Mouse (Mus musculus) midbrain, embryonic 15.5 days (tissue): ENCODE results near the gene Sag. TPM values are rescaled to one million over a fixed set of nuclear protein-coding genes. Genes with fewer than 3 reads are reported as not detected.

ENCODE experiments used
- ATAC-seq: fragments of 200-750 bp; cut with Nextera tagmentation; replicated peaks from 2 replicates; pipeline ENCODE4 v1.8.0; 2017; ENCODE audit warnings: moderate TSS enrichment
- H3K27ac ChIP-seq: fragments of 300-500 bp; sonication (generic); 2 replicates; pipeline ENCODE4 v1.5.1; 2015; ENCODE audit warnings: mild to moderate bottlenecking, inconsistent platforms
- H3K27me3 ChIP-seq: fragments of 300-500 bp; sonication (generic); replicated peaks from 2 replicates; pipeline ENCODE4 v1.6.1; 2015; ENCODE audit warnings: inconsistent platforms
- H3K36me3 ChIP-seq: fragments of 300-500 bp; sonication (generic); replicated peaks from 2 replicates; pipeline ENCODE4 v1.6.1; 2015; ENCODE audit warnings: inconsistent platforms
- H3K4me1 ChIP-seq: fragments of 300-500 bp; sonication (generic); 2 replicates; pipeline ENCODE4 v1.6.1; 2015; ENCODE audit warnings: inconsistent platforms
- H3K4me2 ChIP-seq: fragments of 300-500 bp; sonication (generic); 2 replicates; pipeline ENCODE4 v1.6.1; 2015; ENCODE audit warnings: inconsistent platforms, mild to moderate bottlenecking, moderate library complexity
- H3K4me3 ChIP-seq: fragments of 300-500 bp; sonication (generic); 2 replicates; pipeline ENCODE4 v1.5.1; 2015; ENCODE audit warnings: mild to moderate bottlenecking, inconsistent platforms
- H3K9ac ChIP-seq: fragments of 300-500 bp; sonication (generic); 2 replicates; pipeline ENCODE4 v1.6.1; 2015; ENCODE audit warnings: mild to moderate bottlenecking, inconsistent platforms
- H3K9me3 ChIP-seq: fragments of 300-500 bp; sonication (generic); 2 replicates; pipeline ENCODE4 v1.6.1; 2016; ENCODE audit warnings: inconsistent platforms
- WGBS: fragments of 180-500 bp; shearing (Covaris S2); methylation state at CpG from one replicate; pipeline ENCODE4 v1.1.7; 2015; ENCODE audit warnings: mixed read lengths; 5-methylcytosine and 5-hydroxymethylcytosine counted together
- polyA plus RNA-seq: library from polyadenylated mRNA; unstranded; fragments of >200 nt; fragmentation: Nextera tagmentation; extraction: Ambion mirVana; gene quantifications from 2 replicates; pipeline ENCODE4 v1.2.1, GENCODE M21; 2015

Sag gene
- polyA plus RNA-seq, 1 experiment from 2014 or later: 2.7 TPM

DNA sequence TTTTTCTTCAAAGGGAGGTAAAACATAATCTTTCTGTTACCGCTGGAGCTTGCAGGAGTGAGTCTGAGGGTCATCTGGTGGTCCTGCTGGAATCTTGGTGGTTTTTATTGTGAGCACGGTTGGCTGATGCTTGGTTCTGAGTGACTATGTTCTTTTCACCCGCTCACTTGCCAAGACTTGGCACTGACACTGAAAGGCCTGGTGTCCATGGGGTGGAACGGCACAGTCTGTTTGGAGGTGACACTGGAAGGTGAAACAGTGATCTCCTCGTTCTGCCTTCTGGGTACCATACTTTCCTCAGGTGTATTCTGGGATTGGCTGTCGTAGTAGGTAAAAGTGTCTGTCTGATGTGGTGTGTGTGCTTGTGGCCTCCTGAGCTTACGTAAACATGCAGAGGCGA lies 13.8 kb upstream of the Sag start:
- no peak for ATAC-seq
- WGBS: 90% methylated on average over 8 of the region's 8 CpGs
- Histone ChIP-seq H3K27me3 (no peaks in the 10 kb centered on the region), H3K36me3 (peaks cover 53% of the 10 kb centered on the region), H3K4me3 (no peak overlapping the region), H3K9me3 (no peaks in the 10 kb centered on the region), H3K4me2 (no peak overlapping the region), H3K4me1 (no peaks in the 10 kb centered on the region), H3K9ac (no peak overlapping the region), H3K27ac (no peak overlapping the region)

DNA sequence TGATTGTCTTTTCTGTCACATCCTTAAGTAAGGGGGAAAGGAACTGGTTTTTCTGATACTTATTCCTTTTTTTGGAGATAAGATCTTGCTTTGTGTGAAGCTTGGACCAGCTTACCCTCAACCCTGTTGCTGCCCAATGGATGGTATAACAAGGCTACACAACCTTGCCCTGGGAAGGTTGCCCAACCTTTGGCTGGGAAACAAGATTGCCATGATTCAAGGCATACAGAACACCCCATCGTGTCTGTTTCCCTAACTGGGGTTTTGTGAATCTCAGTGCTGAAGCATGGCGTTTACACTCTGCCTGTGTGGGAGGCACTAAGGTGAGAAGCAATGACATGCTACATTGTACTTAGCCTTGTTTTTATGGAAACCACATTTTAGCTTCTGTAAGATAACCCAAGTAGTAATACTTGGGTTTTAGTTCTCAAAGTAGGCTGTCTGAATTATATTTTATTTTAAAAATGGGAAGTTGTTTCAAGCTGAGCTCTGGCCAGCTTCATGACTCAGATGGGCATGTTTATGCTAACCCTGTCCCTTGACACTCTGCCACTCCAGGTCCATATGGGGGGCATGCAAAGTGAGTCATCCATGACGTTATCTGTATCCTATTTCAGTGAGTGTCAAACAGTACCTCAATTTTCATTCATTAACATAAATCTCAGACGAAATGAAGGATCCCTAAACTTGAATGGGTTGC lies 10.9 kb upstream of the Sag start:
- H3K36me3 ChIP-seq: peaks cover 41% of the 10 kb centered on the region
- 81% methylated on average over 4 of the region's 4 CpGs for WGBS

DNA sequence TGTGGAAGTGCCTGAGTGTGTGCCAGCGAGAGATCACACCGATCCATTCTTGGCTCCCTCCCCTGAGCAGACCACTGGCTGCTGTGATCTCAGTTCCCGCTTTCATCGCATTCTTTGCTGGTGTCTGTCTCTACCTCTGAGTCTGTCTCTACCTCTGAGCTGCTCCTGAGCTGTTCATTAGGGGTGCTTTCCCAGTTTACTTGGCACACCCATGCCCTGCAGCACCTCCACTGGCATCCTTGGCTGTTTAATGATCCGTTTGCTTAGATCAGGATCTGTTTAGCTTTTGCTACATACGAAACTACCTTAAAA lies 10.4 kb upstream of the Sag start:
- no peak overlapping the region for H3K4me2 ChIP-seq
- peaks cover 37% of the 10 kb centered on the region for H3K36me3 ChIP-seq
- H3K4me3 ChIP-seq: no peak overlapping the region
- no peak for ATAC-seq
- H3K9me3 ChIP-seq: no peaks in the 10 kb centered on the region
- 92% methylated on average over 6 of the region's 6 CpGs for WGBS
- no peak overlapping the region for H3K27ac ChIP-seq
- no peaks in the 10 kb centered on the region for H3K4me1 ChIP-seq
- H3K9ac ChIP-seq: no peak overlapping the region
- H3K27me3 ChIP-seq: no peaks in the 10 kb centered on the region

More for the DNA sequence above, 10.9 kb upstream of the Sag start:
- ATAC-seq: no peak
- no peaks in the 10 kb centered on the region for H3K27me3 ChIP-seq
- H3K4me2 ChIP-seq: no peak overlapping the region
- H3K4me3 ChIP-seq: no peak overlapping the region
- no peaks in the 10 kb centered on the region for H3K9me3 ChIP-seq
- no peaks in the 10 kb centered on the region for H3K4me1 ChIP-seq
- no peak overlapping the region for H3K9ac ChIP-seq
- H3K27ac ChIP-seq: no peak overlapping the region

- Histone ChIP-seq H3K36me3 (peaks cover 4% of the 10 kb centered on the region; the same call in 1 of the 2 replicates), H3K9me3 (no peaks in the 10 kb centered on the region), H3K27me3 (no peaks in the 10 kb centered on the region), H3K4me2 (no peak overlapping the region), H3K4me3 (no peak overlapping the region), H3K27ac (no peak overlapping the region), H3K9ac (no peak overlapping the region), H3K4me1 (no peaks in the 10 kb centered on the region)
- WGBS: 100% methylated on average over 1 of the region's 1 CpGs
- no peak for ATAC-seq
Observed at GRCm38 (mm10) chr1:87797702-87798101, 5.8 kb upstream of the Sag start.

DNA sequence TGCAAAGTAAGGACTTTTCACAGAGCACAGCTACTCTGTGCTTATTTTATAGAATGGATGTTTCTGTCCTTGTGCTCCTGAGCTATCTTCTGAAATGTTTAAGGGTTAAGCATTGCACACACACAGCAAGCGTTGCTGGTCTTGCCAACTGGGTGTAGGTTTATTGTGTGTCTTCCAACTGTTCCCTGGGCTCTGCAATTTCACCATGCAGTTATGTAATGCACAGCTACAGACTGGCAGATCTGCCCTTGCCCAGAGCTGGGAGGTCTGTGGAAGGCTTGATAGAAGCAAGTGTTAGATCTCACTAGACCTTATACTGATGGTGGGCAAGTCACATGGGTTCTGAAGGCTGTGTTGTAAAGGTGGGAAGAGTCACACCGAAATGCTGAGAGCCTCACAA lies 5.2 kb upstream of the Sag start:
- 93% methylated on average over 2 of the region's 2 CpGs for WGBS

GRCm38 (mm10) chr1:87807751-87808150 lies 4.3 kb downstream of the Sag start:
- Histone ChIP-seq H3K27me3 (no peaks in the 10 kb centered on the region), H3K4me3 (no peak overlapping the region), H3K9ac (no peak overlapping the region), H3K4me2 (no peak overlapping the region), H3K9me3 (no peaks in the 10 kb centered on the region), H3K36me3 (no peaks in the 10 kb centered on the region), H3K4me1 (no peaks in the 10 kb centered on the region), H3K27ac (no peak overlapping the region)
- 88% methylated on average over 1 of the region's 1 CpGs for WGBS
- ATAC-seq: no peak

More for the DNA sequence above, 5.2 kb upstream of the Sag start:
- no peak overlapping the region for H3K4me3 ChIP-seq
- H3K36me3 ChIP-seq: peaks cover 3% of the 10 kb centered on the region; the same call in 1 of the 2 replicates
- no peaks in the 10 kb centered on the region for H3K4me1 ChIP-seq
- no peak overlapping the region for H3K27ac ChIP-seq
- H3K4me2 ChIP-seq: no peak overlapping the region
- no peaks in the 10 kb centered on the region for H3K27me3 ChIP-seq
- no peaks in the 10 kb centered on the region for H3K9me3 ChIP-seq
- no peak for ATAC-seq
- H3K9ac ChIP-seq: no peak overlapping the region

- H3K4me1 ChIP-seq: no peaks in the 10 kb centered on the region
- no peak overlapping the region for H3K9ac ChIP-seq
- 88% methylated on average over 7 of the region's 7 CpGs for WGBS
- ATAC-seq: no peak
- H3K4me3 ChIP-seq: no peak overlapping the region
- no peak overlapping the region for H3K4me2 ChIP-seq
- no peaks in the 10 kb centered on the region for H3K36me3 ChIP-seq
- H3K9me3 ChIP-seq: no peaks in the 10 kb centered on the region
- H3K27me3 ChIP-seq: no peaks in the 10 kb centered on the region
- no peak overlapping the region for H3K27ac ChIP-seq
Observed at GRCm38 (mm10) chr1:87811391-87811790, 7.9 kb downstream of the Sag start.

DNA sequence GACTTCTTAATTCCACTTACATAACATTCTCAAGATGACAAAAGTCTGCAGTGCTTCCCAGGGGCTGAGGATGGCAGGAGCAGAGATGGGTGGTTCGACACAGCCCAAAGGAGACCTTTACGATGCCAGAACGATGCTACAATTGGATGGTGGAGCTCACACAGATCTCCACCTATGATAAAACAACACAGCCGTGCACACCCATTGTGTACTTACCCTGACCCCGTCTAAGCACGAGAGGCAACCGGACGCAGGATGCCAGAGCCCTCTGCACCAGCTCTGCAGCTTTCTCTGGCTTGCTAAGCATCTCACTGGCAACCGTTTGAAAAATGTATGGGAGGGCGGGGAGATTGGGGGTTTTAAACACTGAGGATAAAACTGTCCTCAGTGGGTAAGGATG lies 8.6 kb downstream of the Sag start:
- no peaks in the 10 kb centered on the region for H3K27me3 ChIP-seq
- H3K27ac ChIP-seq: no peak overlapping the region
- no peak overlapping the region for H3K4me3 ChIP-seq
- no peak for ATAC-seq
- no peak overlapping the region for H3K9ac ChIP-seq
- no peaks in the 10 kb centered on the region for H3K36me3 ChIP-seq
- H3K4me1 ChIP-seq: no peaks in the 10 kb centered on the region
- H3K4me2 ChIP-seq: no peak overlapping the region
- H3K9me3 ChIP-seq: no peaks in the 10 kb centered on the region
- 84% methylated on average over 10 of the region's 10 CpGs for WGBS

DNA sequence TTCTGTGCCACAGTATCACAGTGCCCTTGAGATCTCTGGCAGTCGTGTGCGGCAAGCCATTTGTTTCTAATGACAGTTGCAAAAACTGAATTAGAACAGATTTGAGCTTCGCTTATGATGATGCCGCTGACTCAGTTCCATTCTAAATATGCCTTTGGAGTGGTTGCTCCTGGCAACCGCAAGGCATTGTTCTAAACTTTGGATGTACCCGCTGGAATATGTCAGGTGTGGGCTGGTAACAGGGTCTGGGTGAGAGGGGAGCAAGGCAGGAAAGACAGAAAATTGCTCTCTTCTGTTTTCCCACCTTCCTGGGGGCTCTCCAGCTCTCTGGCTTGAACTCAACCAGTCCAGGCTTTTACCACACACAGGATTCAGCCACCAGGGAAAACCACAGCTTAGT lies 9.7 kb downstream of the Sag start:
- no peak overlapping the region for H3K9ac ChIP-seq
- H3K4me2 ChIP-seq: no peak overlapping the region
- H3K9me3 ChIP-seq: no peaks in the 10 kb centered on the region
- H3K4me1 ChIP-seq: no peaks in the 10 kb centered on the region
- ATAC-seq: no peak
- no peak overlapping the region for H3K27ac ChIP-seq
- no peaks in the 10 kb centered on the region for H3K27me3 ChIP-seq
- no peak overlapping the region for H3K4me3 ChIP-seq
- H3K36me3 ChIP-seq: no peaks in the 10 kb centered on the region
- 72% methylated on average over 6 of the region's 6 CpGs for WGBS

GRCm38 (mm10) chr1:87813681-87814080 lies 10.2 kb downstream of the Sag start:
- H3K4me2 ChIP-seq: no peak overlapping the region
- no peak for ATAC-seq
- no peak overlapping the region for H3K27ac ChIP-seq
- no peaks in the 10 kb centered on the region for H3K9me3 ChIP-seq
- H3K27me3 ChIP-seq: no peaks in the 10 kb centered on the region
- H3K9ac ChIP-seq: no peak overlapping the region
- H3K4me1 ChIP-seq: no peaks in the 10 kb centered on the region
- H3K36me3 ChIP-seq: no peaks in the 10 kb centered on the region
- no peak overlapping the region for H3K4me3 ChIP-seq
- WGBS: 79% methylated on average over 7 of the region's 7 CpGs

GRCm38 (mm10) chr1:87824420-87824995 lies 21.0 kb downstream of the Sag start:
- Histone ChIP-seq H3K4me2 (no peak overlapping the region), H3K27me3 (no peaks in the 10 kb centered on the region), H3K36me3 (no peaks in the 10 kb centered on the region), H3K9ac (no peak overlapping the region), H3K9me3 (no peaks in the 10 kb centered on the region), H3K27ac (no peak overlapping the region), H3K4me1 (no peaks in the 10 kb centered on the region), H3K4me3 (no peak overlapping the region)
- no peak for ATAC-seq
- 87% methylated on average over 10 of the region's 10 CpGs for WGBS

- no peaks in the 10 kb centered on the region for H3K9me3 ChIP-seq
- H3K4me2 ChIP-seq: no peak overlapping the region
- no peaks in the 10 kb centered on the region for H3K4me1 ChIP-seq
- no peak overlapping the region for H3K27ac ChIP-seq
- 87% methylated on average over 5 of the region's 5 CpGs for WGBS
- H3K9ac ChIP-seq: no peak overlapping the region
- H3K27me3 ChIP-seq: no peaks in the 10 kb centered on the region
- H3K4me3 ChIP-seq: no peak overlapping the region
- ATAC-seq: no peak
- no peaks in the 10 kb centered on the region for H3K36me3 ChIP-seq
Observed at GRCm38 (mm10) chr1:87825281-87825680, 21.8 kb downstream of the Sag start.

DNA sequence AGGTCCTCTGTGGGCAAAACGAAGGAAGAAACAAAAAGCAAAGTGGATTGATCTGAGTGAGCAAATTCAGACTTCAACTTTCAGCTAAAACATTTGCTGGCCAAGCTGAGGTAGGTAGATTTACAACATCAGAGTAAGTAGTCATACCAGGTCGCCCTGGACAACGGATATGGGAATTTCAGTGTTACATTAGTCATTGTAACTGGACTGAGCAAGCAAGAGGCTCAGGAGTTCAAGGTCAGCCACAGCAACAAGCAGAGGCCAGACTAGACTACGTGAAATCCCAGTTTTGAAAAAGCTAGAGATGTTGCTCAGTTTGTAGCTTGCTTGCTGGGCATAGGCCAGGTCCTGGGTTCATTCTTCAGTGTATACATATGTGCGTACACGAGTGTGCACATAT lies 22.5 kb downstream of the Sag start:
- no peak overlapping the region for H3K9ac ChIP-seq
- no peak overlapping the region for H3K4me3 ChIP-seq
- H3K27ac ChIP-seq: no peak overlapping the region
- H3K27me3 ChIP-seq: no peaks in the 10 kb centered on the region
- 83% methylated on average over 6 of the region's 6 CpGs for WGBS
- no peak for ATAC-seq
- H3K4me2 ChIP-seq: no peak overlapping the region
- H3K36me3 ChIP-seq: no peaks in the 10 kb centered on the region
- no peaks in the 10 kb centered on the region for H3K9me3 ChIP-seq
- H3K4me1 ChIP-seq: no peaks in the 10 kb centered on the region
